Mouse (Mus musculus): ENCODE measurements around the gene Kcnk2. TPM values are rescaled to one million over a fixed set of nuclear protein-coding genes. Genes with fewer than 3 reads are reported as not detected.

Kcnk2 gene
- polyA plus RNA-seq, 1 experiment from 2014 or later = 18.1 TPM

DNA sequence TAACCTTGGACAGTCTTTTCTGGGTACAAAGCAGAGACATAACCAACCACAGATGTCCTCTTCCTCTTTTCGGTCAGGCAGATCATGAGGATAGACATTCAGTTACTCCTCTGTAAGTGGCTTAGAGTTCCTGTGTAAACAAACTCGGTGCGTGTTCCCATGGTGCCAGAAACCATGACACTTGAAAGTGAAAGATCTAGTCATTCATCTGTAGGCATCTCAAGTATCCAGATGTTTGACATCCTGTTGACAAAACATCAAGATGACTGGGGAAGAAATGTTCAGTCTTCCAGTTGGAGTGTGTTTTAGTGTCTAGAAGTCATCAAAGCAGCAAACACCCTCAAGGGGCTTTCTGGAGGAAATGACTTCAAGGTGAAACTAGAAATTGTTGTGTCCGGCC is 230.9 kb downstream of the Kcnk2 start:
- H3K9ac ChIP-seq (ENCODE audit: low read depth, low read length) = no peak overlapping the region
- H3K27ac ChIP-seq (ENCODE audit: low read depth, low read length) = no peak overlapping the region
- H3K4me1 ChIP-seq (ENCODE audit: control insufficient read depth, insufficient read depth, low read depth, low read length) = no peaks in the 10 kb centered on the region
- no peaks in the 10 kb centered on the region for H3K36me3 ChIP-seq (ENCODE audit: control insufficient read depth, insufficient read depth, low read length)
- no peaks in the 10 kb centered on the region for H3K9me3 ChIP-seq (ENCODE audit: control insufficient read depth, low read length)
- no peak overlapping the region for H3K4me3 ChIP-seq (ENCODE audit: low read length)
- H3K27me3 ChIP-seq (replicated peaks; ENCODE audit: control insufficient read depth, insufficient read depth, low read length) = no peaks in the 10 kb centered on the region
- H3K4me2 ChIP-seq (ENCODE audit: low read length) = no peak overlapping the region
- ATAC-seq = no peak
- 87% methylated on average over 4 of the region's 4 CpGs for WGBS

DNA sequence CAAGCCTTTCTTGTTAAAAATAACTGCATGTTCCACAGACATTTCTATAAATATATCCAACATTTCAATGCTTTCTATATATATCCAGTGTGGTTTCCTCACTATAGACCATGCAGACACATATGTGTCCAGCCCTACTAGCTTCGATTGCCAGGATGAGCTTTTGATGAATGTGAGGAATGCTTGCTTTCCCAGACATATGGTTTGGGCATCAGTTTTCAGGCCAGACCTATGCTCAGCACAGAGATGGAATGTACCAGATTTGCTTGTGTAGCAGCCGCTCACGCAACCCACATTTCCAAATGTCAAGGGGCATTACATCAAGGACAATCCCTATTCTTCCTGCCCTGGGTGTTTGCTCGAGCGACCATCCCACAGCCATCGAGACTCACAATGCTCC is 236.3 kb downstream of the Kcnk2 start:
- Histone ChIP-seq H3K4me3 (ENCODE audit: low read length) (no peak overlapping the region), H3K4me2 (ENCODE audit: low read length) (no peak overlapping the region), H3K27ac (ENCODE audit: low read depth, low read length) (no peak overlapping the region), H3K36me3 (ENCODE audit: control insufficient read depth, insufficient read depth, low read length) (no peaks in the 10 kb centered on the region), H3K9me3 (ENCODE audit: control insufficient read depth, low read length) (no peaks in the 10 kb centered on the region), H3K9ac (ENCODE audit: low read depth, low read length) (no peak overlapping the region), H3K4me1 (ENCODE audit: control insufficient read depth, insufficient read depth, low read depth, low read length) (no peaks in the 10 kb centered on the region), H3K27me3 (replicated peaks; ENCODE audit: control insufficient read depth, insufficient read depth, low read length) (no peaks in the 10 kb centered on the region)
- no peak for ATAC-seq
- 86% methylated on average over 6 of the region's 6 CpGs for WGBS

DNA sequence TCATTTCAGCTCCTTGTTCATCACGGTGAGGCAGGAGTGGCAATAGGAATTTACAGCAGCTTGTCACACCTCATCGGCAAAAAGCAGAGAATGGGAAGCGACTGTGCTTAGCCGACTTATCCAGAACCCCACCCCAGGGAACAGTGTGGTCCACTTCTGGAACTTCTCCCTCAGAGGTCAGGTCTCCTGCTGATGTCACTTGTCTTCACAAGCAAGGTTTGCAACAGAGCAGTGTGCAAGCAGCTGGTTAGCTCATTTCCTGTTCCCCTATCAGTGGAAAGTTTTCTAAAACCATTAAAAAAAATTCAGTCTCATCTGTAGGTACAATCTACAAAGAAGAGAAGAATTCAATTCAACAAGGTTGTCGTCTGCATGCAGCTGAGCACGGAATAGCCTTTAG is 236.9 kb downstream of the Kcnk2 start:
- WGBS = 74% methylated on average over 6 of the region's 6 CpGs
- Histone ChIP-seq H3K4me3 (ENCODE audit: low read length) (no peak overlapping the region), H3K36me3 (ENCODE audit: control insufficient read depth, insufficient read depth, low read length) (no peaks in the 10 kb centered on the region), H3K9ac (ENCODE audit: low read depth, low read length) (no peak overlapping the region), H3K9me3 (ENCODE audit: control insufficient read depth, low read length) (no peaks in the 10 kb centered on the region), H3K27me3 (replicated peaks; ENCODE audit: control insufficient read depth, insufficient read depth, low read length) (no peaks in the 10 kb centered on the region), H3K4me2 (ENCODE audit: low read length) (no peak overlapping the region), H3K4me1 (ENCODE audit: control insufficient read depth, insufficient read depth, low read depth, low read length) (no peaks in the 10 kb centered on the region), H3K27ac (ENCODE audit: low read depth, low read length) (no peak overlapping the region)
- ATAC-seq = no peak

DNA sequence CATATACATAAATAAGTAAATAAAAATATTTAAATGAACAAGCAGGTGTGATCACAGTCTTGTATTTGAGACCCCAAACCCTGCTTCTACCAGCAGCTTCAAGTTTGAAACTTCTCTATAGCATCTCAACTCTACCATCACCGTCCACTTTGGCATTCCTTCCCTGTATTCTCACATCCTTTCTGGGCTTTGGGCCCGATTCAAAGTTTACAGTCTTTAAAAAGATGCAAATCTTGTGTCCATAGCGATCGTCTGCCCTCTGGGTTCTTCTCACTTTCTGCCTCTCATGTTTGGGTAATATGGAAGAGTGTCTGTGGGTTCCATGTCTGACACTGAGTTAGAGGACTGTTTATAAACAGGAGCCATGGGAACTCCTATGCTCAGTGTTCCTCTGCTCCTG is 237.4 kb downstream of the Kcnk2 start:
- Histone ChIP-seq H3K36me3 (ENCODE audit: control insufficient read depth, insufficient read depth, low read length) (no peaks in the 10 kb centered on the region), H3K4me2 (ENCODE audit: low read length) (no peak overlapping the region), H3K9ac (ENCODE audit: low read depth, low read length) (no peak overlapping the region), H3K4me3 (ENCODE audit: low read length) (no peak overlapping the region), H3K27me3 (replicated peaks; ENCODE audit: control insufficient read depth, insufficient read depth, low read length) (no peaks in the 10 kb centered on the region), H3K9me3 (ENCODE audit: control insufficient read depth, low read length) (no peaks in the 10 kb centered on the region), H3K4me1 (ENCODE audit: control insufficient read depth, insufficient read depth, low read depth, low read length) (no peaks in the 10 kb centered on the region), H3K27ac (ENCODE audit: low read depth, low read length) (no peak overlapping the region)
- WGBS = 75% methylated on average over 4 of the region's 4 CpGs
- ATAC-seq = no peak

DNA sequence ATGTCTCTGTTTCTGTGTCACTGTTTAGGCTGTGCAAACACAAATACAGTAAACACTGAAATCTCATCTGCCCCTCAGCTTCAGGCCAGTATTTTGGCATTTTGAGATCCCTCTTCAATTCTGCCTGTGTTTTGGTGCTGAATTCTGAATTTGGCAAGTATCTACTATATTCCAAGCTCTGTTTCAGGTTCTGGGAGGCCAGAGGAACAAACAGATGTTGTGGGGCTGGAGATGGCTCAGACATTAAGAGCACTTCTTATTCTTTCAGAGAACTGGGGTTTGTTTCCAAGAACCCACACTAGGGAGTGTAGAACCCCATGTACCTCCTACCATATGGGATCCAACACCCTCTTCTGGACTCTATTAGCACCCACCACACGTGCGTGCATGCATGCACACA is 237.8 kb downstream of the Kcnk2 start:
- Histone ChIP-seq H3K27ac (ENCODE audit: low read depth, low read length) (no peak overlapping the region), H3K4me1 (ENCODE audit: control insufficient read depth, insufficient read depth, low read depth, low read length) (no peaks in the 10 kb centered on the region), H3K4me2 (ENCODE audit: low read length) (no peak overlapping the region), H3K36me3 (ENCODE audit: control insufficient read depth, insufficient read depth, low read length) (no peaks in the 10 kb centered on the region), H3K9me3 (ENCODE audit: control insufficient read depth, low read length) (no peaks in the 10 kb centered on the region), H3K4me3 (ENCODE audit: low read length) (no peak overlapping the region), H3K9ac (ENCODE audit: low read depth, low read length) (no peak overlapping the region), H3K27me3 (replicated peaks; ENCODE audit: control insufficient read depth, insufficient read depth, low read length) (no peaks in the 10 kb centered on the region)
- 95% methylated on average over 2 of the region's 2 CpGs for WGBS
- ATAC-seq = no peak

Small RNA genes lying within 50 kb of the gene (microRNA-seq; reads per million reads assigned to microRNA genes)
- gene Gm24092 = not detected
